Mouse (Mus musculus) CD4-positive helper T cell, adult 2 months (primary cell): ENCODE results near the gene Megf11.

Experiments used
- DNase-seq: peaks from one replicate; pipeline ENCODE4 v3.0.0-alpha.2; 2012; ENCODE audit warnings: low read depth, missing footprints, low spot score

Gene Megf11

DNA sequence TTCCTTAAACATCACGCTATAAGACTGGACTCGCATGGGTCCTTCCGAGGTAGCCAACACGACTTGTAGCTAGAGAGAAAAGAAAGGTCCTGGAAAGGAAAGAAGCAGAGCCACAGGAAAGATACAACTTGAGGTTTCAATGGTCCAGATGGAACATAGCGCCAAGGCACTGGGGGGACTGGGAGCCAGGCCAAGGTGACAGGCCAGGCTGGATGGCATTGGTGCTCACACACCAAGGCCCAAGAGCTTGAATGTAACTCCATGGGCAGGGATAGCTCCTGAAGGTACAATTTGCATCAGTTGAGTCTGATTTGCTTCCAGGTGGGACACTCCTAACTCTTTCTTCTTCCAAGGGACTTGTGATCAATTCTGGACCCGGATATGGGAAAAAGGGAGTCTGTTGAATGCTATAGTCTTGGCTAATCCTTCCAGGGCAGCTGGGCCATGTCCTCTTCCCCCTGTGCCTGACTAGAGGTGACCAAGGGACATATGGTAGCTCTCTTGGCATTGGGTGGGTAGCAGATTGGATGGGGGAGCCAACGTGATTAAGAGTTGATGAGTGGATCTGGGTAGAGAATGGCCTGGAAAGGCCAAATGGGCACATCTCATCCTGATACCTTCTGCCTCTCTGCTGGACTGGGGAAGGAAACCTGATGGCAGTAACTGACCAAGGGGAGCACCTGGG is 172.6 kb downstream of the Megf11 start:
- no peak for DNase-seq

DNA sequence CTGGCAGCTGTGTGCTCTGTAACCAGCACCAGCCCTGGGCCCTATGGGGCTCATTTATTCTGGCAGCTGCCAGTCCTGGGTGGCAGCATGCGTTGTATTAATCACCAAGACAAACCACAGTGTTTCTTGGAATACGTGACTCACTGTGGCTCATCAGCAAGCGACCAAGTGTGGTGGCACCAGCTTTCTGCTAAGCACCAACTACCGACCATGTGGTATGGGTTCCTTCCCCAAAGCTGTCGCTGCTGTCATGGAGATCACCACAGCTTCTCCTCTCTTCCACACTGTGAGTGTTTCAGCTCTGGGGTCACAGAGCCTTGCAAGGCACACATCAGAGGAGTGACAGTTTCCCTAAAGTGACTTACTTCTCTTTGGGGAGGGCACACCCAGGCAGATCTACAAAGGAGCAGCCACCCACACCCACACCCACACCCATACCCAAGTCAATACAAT is 178.9 kb downstream of the Megf11 start:
- DNase-seq, result no peak

DNA sequence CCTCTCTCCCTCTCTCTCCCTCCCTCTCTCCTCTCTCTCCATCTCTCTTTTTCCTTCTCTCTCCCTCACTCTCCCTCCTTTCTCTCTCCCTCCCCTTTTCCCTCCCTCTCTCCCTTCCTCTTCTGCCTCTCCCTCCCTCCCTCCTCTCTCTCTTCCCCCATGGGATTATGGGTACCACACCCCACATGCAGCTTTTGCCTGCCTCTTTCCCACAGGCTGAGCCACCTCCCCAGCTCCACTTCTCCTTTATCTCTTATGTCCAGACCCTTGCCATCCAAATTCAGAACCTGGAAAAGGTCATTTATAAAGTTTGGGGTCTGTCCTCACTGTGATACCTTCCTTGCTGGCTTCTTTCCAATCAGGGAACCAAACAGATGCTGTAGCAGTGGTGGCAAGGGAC is 180.5 kb downstream of the Megf11 start:
- DNase-seq, result no peak

DNA sequence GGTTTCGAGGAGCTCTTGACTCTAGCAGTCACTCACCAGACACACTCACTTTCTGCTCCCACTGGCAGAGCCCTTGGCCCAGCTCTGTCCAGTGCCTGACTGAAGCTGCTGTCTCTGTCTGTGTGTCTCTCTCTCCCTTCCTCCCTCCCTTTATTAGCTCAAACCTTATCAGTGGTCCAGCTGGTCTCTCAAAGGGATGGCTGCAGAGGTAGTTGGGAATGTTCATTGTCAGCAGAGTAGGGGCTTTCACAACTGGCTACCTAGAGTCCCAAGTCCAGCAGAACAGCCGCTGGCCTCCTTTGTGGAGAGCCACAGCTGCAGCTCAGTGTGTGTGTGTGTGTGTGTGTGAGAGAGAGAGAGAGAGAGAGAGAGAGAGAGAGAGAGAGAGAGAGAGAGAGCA is 180.9 kb downstream of the Megf11 start:
- no peak for DNase-seq

DNA sequence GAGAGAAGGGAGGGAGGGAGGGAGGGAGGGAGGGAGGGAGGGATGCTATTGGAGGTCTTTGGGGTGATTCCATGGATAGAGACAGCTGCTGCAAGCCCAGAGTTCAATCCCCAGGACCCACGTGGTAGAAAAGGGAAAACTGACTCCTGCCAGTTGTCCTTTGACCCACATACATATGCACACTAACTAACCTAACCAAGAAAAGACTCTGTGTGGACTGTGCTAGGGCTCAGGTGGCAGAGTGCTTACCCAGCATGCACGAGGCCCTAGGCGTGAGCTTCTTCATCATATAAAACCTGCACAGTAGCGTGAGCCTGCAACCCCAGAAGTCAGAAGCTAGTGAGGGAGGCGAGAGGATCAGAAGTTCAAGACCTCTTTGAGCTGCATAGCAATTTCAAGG is 182.1 kb downstream of the Megf11 start:
- DNase-seq, result no peak

DNA sequence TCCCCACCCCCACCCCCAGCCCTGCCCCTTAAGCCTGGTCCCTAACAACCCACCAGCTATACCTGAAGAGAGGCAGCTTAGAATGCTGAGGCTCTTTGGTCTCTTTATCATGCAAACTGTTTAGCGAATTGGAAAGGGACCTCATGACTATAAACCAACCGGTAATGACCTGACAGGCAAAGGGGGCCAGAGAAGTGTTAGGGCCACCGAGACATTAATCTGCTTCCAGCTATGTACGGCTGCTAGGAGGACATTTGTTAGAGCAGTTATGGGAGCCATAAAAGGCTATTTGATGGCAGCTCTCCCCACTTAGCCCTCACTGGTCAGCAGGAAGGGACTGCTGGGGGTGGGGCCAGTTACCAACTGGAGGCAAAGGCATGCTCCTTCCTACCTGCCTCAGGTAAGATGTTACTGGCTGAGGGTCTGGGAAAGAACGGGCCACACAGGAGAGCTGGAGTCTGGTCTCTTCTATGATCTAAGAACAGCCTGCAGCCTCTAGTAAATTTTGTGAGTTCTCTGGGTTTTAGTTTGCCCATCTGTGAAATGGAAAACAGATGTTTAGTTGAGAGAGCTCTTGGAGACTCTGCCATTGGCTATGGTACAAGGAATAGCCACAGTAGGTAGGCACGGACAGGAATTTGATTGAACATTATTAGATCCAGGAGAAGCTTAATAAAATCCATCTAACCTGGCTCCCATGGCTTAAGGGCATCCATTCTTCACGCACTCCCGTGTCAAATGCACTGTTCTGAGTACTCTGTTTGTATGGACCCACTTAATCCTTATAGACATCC is 183.2 kb downstream of the Megf11 start:
- no peak for DNase-seq

DNA sequence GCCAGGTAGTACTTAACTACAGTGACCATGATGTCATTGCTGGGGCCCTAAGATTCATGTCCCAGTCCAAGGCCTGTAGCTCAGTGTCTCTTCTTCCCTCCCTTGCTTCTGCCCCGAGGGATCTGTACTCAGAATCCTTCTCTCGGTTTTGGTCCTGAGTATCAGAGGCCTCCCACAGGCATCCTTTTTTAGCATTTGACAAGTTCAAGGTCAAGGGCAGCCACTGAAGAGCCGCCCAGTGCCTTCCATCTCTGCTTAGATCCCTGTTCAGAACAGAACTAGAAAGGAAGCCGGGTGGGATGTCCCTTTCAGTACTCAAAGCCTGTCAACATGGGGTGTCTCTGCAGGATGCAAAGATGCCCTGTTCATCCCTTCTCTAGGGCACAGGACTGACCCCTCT is 185.0 kb downstream of the Megf11 start:
- DNase-seq, result no peak

DNA sequence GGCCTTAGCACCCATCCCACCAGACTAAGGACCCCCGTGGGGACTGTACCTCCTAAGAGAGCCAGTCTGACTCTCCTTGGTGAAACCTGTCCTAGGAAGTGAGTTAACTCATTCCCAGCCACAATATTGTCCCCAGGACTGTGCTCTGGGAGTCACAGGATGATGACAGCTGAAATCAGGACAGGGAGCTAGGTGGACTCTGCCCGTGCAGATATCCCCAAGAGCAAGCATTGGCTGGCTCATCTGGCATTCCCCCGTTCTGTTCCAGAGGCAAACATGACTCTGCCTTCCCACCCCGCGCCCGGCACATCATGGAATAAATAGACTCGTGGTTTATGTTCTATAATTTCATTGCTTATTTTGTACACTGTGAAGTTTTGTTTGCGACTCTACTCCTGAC is 185.7 kb downstream of the Megf11 start:
- no peak for DNase-seq

DNA sequence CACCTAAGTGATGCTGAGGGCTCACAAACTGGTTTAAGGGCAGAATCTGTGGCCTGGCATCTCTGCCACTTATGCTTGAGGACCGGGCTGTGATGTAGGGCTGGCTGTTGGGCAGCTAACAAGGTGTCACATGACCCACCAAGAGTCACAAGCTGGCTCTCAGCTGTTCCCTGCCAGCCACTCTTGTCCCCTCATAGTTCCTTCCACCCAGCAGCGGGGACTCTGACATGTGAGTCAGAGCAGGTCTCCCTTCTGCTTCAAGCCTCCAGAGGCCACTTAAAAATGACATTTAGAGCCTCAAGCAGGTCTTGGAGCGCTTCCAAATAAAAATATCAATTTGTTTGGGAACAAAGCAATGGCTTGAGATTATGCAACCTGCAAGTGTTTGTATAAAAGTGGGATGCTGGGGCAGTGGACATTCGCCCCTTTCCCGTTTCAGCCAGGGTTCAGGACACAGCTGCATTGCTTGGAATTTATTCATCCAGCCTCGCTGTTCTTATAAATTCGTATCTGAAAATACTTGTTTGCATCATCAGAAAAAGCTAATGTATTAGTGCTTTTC is 187.3 kb downstream of the Megf11 start:
- no peak for DNase-seq

DNA sequence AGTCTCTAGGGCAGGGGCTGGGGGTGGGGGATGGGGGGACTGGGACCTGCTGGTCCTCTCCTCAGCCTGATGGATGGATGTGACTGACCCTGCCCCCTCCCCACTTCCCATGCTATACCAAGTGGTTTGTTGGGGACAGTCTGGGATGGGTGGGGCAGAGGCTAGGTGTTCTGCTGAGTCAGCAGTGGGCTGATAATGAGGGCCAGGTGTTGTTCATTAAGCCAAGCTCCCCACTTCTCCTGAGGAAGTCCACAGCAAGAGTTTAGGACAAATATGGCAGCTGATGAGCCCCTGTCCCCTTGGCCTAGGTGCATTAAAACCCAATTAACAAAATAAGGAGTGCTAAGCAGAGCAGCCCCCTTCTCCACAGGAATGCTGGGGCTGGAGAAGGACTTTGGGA is 190.2 kb downstream of the Megf11 start:
- no peak for DNase-seq

DNA sequence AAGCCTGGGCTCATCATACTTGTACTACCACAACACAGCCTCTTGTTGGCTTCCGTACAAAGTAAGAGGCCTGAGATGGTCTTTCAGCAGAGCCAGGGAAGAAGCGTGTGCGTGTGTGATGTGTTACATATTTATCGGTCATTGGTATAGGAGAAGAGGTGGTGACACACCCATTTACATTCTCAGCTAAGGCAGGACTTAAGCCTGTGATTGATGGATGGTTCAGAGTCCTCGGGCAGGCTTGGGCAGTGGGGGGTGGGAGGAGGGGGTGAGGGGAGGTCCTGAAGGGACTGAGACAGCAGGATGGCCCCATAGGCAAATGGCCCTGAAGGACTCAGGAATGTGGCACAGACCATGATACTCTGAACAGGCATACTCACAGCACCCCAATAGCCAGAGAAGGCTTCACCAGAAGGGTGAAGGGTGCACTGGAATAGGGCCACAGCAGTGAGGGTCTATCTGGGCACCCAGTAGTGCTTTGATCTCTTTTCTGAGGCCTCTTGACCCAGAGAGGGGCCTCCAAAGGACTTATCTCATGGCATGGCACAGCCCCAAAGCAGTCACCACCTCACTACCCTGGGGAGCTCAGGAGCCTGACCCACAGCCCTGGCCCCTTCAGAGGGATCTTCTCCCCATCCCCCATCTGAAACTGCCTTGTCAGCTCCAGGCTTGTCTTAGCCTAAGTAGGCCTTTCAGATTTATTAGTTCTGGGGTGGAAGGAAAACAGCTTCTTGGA is 190.9 kb downstream of the Megf11 start:
- DNase-seq, result no peak

DNA sequence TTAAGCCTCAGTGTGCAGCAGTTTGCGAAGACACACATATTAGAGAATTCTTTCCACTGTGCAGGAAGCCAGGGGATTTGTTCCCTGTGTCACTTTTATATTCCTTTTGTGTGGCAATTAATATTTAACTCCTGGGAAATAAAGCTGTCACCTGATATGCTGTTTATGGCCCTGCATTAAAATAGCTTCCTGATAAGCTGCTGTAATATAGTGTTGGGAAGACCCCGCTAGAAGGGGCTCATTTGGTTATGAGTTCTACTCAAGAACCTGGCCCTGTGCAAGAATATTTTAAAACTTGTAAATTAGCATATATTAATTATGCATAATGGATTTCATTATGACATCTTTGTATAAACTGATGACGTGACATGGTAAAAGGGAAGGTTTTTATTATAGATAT is 191.7 kb downstream of the Megf11 start:
- no peak for DNase-seq

DNA sequence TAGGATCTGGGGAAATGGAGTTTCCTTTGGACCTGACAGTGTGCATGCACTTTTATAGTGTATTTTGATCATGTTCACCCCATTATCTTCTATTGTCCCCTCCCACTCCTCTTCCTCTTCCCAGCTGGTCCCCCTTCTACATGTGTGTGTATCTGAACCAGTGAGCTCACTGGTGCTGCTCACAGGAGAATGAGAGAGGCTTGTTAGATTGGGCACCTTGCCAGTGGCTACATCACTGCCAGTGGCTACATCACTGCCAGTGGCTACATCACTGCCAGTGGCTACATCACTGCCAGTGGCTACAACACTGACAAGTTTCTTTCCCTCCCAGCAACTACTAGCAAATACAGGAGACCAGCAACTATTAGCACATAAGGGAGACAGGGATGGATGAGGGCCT is 192.6 kb downstream of the Megf11 start:
- DNase-seq, result no peak

DNA sequence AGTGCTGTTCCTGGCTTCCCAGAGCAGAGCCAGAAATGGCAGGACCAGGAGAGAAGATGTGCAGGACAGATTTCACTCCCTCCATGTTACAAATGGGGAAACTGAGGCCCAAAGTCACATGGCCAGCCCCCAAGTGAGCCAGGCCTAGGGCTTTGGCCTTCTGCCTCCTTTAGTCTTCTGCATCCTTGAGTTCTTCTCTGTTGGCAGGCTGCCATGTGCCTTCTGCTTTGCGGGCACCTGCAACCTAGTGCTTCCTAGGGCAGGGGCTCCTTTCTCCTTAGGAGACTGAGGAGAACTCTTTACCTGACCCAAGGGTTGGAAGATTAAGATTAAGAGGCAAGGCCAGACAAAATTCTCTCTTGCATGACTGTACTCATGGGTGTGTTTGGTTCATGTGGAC is 193.9 kb downstream of the Megf11 start:
- no peak for DNase-seq

DNA sequence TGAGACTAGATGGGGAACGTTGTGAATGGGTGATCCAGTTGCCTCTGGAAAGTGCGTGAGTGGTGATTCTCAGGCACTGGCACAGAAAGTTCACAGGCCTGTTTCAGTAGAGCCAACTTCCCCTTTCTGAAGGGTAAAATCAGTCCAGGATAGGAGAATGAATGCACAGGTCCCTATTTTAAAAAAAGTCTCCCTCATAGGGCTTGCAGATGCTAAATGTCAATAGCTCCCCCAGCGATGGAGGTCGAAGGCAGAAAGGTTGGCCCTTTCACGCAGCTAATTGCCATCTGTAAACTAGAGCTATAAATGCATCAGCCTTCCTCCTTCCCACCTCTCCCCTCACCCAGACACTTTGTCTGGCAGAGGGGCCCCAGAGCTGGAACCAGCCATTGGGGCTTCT is 200.9 kb downstream of the Megf11 start:
- no peak for DNase-seq

DNA sequence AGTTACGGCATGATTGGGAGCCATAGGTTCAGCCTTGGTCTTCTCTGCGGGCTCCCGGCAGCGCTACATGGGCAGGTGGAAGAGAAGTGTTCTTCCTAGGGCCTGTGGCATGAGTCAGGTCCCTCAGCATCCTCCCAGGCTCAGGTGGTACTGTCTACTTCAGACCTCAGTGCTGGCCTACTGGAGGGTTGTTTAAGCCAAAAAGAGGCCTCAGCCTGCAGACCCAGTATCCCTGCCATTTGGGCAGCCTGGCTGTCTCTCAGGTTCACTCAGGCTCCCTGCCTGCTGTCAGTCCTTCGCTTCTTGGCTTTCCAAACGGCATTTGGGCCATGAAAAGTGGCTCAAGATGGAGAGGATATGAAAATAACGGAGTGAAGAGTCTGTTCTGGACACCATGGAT is 202.6 kb downstream of the Megf11 start:
- DNase-seq, result no peak

DNA sequence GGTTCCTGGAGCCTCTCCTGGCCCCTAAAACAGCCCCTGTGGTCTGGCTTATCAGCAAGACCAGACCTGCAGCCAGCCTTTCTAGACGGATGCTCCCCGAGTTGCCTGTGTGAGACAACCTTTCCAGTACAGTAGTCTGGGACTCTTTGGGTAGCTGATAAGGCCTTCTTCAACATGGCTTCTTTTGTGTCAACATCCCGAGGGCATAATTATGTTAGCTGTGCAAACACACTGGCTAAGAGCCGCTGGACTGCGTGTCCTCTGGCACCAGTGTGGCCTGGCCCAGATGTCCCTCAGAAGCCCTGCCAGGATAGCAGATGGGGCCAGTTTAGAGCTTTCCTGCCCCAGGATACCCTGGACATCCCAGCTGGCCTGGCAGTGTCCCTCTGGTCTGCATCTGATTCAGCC is 205.2 kb downstream of the Megf11 start:
- no peak for DNase-seq

DNA sequence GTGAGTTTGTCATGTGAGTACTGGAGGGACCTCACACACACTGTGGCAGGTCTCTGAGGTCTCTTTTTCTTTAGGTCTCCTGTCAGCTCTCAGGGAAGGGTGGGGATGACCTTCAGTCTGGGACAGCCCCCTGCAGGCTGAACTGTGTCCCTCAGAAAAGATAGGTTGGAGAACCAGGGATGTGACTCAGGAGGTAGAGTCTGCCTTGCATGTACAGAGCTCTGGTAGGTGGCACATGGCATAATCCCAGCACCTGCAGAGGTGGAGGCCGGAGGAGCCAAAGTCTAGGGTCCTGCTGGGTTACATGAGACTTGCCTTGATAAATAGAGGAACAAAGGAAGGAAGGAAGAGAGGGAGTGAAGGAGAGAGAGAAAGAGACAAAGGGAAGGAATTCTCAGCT is 206.0 kb downstream of the Megf11 start:
- no peak for DNase-seq

DNA sequence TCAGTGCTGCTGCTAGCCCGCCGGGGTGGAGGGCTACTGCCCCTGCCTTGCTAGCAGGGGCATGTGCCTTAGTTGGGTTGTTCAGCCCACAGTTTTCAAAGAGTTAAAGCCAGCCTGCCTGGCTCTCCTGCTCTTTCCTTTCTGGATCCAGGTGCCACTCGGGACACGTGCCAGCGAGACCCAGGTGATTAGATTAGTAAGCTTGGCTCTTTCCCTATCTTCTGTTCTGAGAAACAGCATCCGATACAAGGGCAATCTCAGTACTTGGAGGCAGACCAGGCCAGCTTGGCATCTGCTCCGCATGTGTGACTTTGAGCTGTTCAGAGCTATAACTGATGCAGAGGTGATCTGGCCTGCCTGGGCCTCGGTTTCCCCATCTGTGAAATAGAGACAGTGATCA is 209.0 kb downstream of the Megf11 start:
- no peak for DNase-seq

DNA sequence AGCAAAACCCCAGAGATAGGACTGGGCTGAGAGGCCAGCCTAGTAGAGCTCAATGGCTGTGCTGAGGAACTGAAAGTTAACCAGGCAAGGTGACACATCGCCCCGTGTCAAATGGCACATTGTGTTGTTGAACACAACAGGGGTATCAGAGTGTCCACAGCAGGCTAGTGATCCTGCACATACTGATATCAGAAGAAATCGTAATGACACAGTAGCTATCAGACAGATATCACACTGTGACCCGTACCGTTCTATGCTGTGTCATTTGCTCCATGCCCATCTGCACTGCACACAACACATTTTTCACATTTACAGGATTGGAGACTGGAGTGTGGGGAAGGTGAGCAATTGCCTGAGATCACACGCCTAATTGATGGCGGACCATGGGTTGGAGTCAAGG is 213.0 kb downstream of the Megf11 start:
- no peak for DNase-seq

DNA sequence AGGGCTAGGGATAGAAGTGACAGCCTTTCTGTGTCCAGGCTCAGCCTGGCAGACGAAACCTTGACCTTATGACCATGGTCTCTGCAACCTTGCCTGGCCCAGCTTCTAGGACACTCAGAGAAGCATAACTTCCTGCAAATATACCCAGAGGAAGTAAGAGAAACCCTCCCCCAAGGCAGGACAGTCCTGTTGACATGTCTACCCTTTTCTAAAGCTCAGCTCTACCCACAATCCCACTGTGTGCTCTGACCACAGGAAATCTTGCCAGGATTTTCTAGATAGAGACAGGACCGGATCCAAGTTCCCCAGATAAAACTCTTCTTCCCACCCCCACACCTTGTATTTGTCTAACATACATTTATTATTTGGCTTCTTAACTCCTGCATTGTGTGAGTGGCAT is 215.3 kb downstream of the Megf11 start:
- DNase-seq, result no peak

DNA sequence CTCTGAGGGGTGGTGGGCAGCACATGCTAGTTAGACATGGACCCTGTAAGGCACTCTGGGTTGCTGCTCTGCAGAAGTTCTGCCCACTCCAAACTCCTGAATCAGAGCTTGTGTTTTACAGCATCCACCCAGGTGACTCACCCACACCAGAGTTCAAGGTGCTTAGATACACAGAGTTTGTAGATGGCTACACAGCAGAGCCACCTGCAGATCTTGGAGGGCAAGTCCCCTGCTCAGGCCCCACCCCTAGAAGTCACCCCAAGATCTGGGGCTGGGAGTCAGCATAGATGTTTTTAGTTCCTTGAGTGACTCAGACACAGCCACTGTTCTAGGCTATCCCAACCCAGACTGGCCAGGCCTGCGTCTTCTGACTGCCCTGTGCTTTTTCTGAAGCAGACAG is 217.5 kb downstream of the Megf11 start:
- no peak for DNase-seq
